Mouse (Mus musculus) bone marrow, adult 2 months (tissue): Measurements from ENCODE around the gene Bicdl2. TPM values are rescaled to one million over a fixed set of nuclear protein-coding genes. Genes with fewer than 3 reads are reported as not detected.

Source experiments
- H3K27ac ChIP-seq: fragments of 200-500 bp; 2 replicates; pipeline ENCODE4 v1.5.1; 2012; ENCODE audit warnings: low read depth, mild to moderate bottlenecking, control low read depth, inconsistent platforms, low read length; ENCODE audit not compliant: control insufficient read depth, poor library complexity, insufficient read depth
- H3K4me1 ChIP-seq: fragments of 200-500 bp; 2 replicates; pipeline ENCODE4 v1.6.1; 2011; ENCODE audit warnings: low read length; ENCODE audit not compliant: control insufficient read depth, insufficient read depth
- H3K4me3 ChIP-seq: fragments of 200-500 bp; replicated peaks from 2 replicates; pipeline ENCODE3; 2011; ENCODE audit warnings: mild to moderate bottlenecking, low read depth, low read length, control low read depth; ENCODE audit not compliant: control insufficient read depth
- CTCF ChIP-seq: fragments of 200-500 bp; IDR thresholded peaks from 2 replicates; pipeline ENCODE4 v1.5.1; 2011; ENCODE audit warnings: low read length, control low read depth; ENCODE audit not compliant: control insufficient read depth, insufficient read depth
- POLR2A ChIP-seq: fragments of 200-500 bp; IDR thresholded peaks from 2 replicates; pipeline ENCODE4 v1.6.1; 2011; ENCODE audit warnings: low read depth, mild to moderate bottlenecking, control low read depth, low read length, borderline replicate concordance; ENCODE audit not compliant: control insufficient read depth
- WGBS: fragments of 180-500 bp; shearing (Covaris S2); methylation state at CpG from one replicate; pipeline ENCODE4 v1.1.7; 2018; 5-methylcytosine and 5-hydroxymethylcytosine counted together
- polyA plus RNA-seq: library from polyadenylated mRNA; stranded (reverse); fragments of >200 nt; gene quantifications from 2 replicates; pipeline ENCODE4 v1.2.4, GENCODE M21; 2011; ENCODE audit warnings: low replicate concordance; ENCODE audit not compliant: missing spikeins, insufficient read depth, insufficient read length

Gene Bicdl2
- 0.66 and 2.2 TPM in 2 replicates for polyA plus RNA-seq

- WGBS, result 5% methylated on average over 27 of the region's 27 CpGs
- Histone ChIP-seq H3K4me1 (no peaks in the 10 kb centered on the region; the same call in 1 of the 2 replicates), H3K27ac (no peak within 1 kb of the TSS), H3K4me3 (peak within 1 kb of the TSS; percentile 23)
- no peak for TF ChIP-seq POLR2A
- TF ChIP-seq CTCF, result peak; percentile 65
Measured at GRCm38 (mm10) chr17:23660117-23660875, at the start of gene Bicdl2. Gene Bicdl2, plus strand, starts transcription at chr17:23660506.

- 1% methylated on average over 9 of the region's 9 CpGs for WGBS
- H3K27ac ChIP-seq, result no peak overlapping the region
- H3K4me3 ChIP-seq, result no peak overlapping the region
- H3K4me1 ChIP-seq, result no peaks in the 10 kb centered on the region
- TF ChIP-seq CTCF, result no peak
- no peak for TF ChIP-seq POLR2A
Measured at GRCm38 (mm10) chr17:23617087-23617486, 43.2 kb upstream of the Bicdl2 start.

- no peak overlapping the region for H3K27ac ChIP-seq
- 71% methylated on average over 7 of the region's 7 CpGs for WGBS
- TF ChIP-seq CTCF, result no peak
- TF ChIP-seq POLR2A, result no peak
- H3K4me3 ChIP-seq, result no peak overlapping the region
- H3K4me1 ChIP-seq, result no peaks in the 10 kb centered on the region
Measured at GRCm38 (mm10) chr17:23620351-23620750, 40.0 kb upstream of the Bicdl2 start.

- TF ChIP-seq CTCF, result no peak
- no peak for TF ChIP-seq POLR2A
- Histone ChIP-seq H3K4me3 (no peak overlapping the region), H3K27ac (no peak overlapping the region), H3K4me1 (no peaks in the 10 kb centered on the region; the same call in 1 of the 2 replicates)
- WGBS, result 78% methylated on average over 7 of the region's 7 CpGs
Measured at GRCm38 (mm10) chr17:23627813-23628212, 32.5 kb upstream of the Bicdl2 start.

GRCm38 (mm10) chr17:23630195-23631020, 29.9 kb upstream of the Bicdl2 start:
- TF ChIP-seq POLR2A, result no peak
- TF ChIP-seq CTCF, result peak; percentile 85; the same call in 1 of the 2 replicates
- H3K4me1 ChIP-seq, result no peaks in the 10 kb centered on the region; the same call in 1 of the 2 replicates
- no peak overlapping the region for H3K4me3 ChIP-seq
- H3K27ac ChIP-seq, result no peak overlapping the region
- WGBS, result 12% methylated on average over 22 of the region's 22 CpGs

GRCm38 (mm10) chr17:23631241-23631640, 29.1 kb upstream of the Bicdl2 start:
- Histone ChIP-seq H3K4me3 (no peak overlapping the region), H3K27ac (no peak overlapping the region), H3K4me1 (peaks cover 1% of the 10 kb centered on the region; the same call in 1 of the 2 replicates)
- TF ChIP-seq POLR2A (no peak), CTCF (no peak)
- WGBS, result 78% methylated on average over 8 of the region's 8 CpGs

GRCm38 (mm10) chr17:23644613-23645495, 15.5 kb upstream of the Bicdl2 start, which contains the start of gene Mmp25:
Gene Mmp25, minus strand, starts transcription at chr17:23645277.
- no peak for TF ChIP-seq CTCF
- peak; percentile 27; the same call in 1 of the 2 replicates for TF ChIP-seq POLR2A
- 3% methylated on average over 58 of the region's 58 CpGs for WGBS
- H3K27ac ChIP-seq, result peak within 1 kb of the TSS; percentile 84

GRCm38 (mm10) chr17:23645894-23646293, 14.4 kb upstream of the Bicdl2 start:
- TF ChIP-seq CTCF, result no peak
- no peak for TF ChIP-seq POLR2A
- H3K4me3 ChIP-seq, result no peak overlapping the region
- H3K27ac ChIP-seq, result no peak overlapping the region
- WGBS, result 77% methylated on average over 10 of the region's 10 CpGs
- no peaks in the 10 kb centered on the region; the same call in 1 of the 2 replicates for H3K4me1 ChIP-seq

More at GRCm38 (mm10) chr17:23644613-23645495, 15.5 kb upstream of the Bicdl2 start, which contains the start of gene Mmp25:
- Histone ChIP-seq H3K4me3 (peak within 1 kb of the TSS; percentile 76), H3K4me1 (no peaks in the 10 kb centered on the region; the same call in 1 of the 2 replicates)
